Mouse (Mus musculus) cerebellum, adult 9-10 months (tissue): Measurements from ENCODE around the gene Supt20.

Experiments
- DNase-seq: peaks from one replicate; pipeline ENCODE4 v3.0.0; 2022

The Supt20 gene

GRCm38 (mm10) chr3:54708972-54709371 lies 16.4 kb downstream of the Supt20 start:
- no peak for DNase-seq

- no peak for DNase-seq
Measured at GRCm38 (mm10) chr3:54714253-54714652, 21.6 kb downstream of the Supt20 start, which contains the start of gene Gm21958. TSS of gene Gm21958 (minus strand) at chr3:54714353.

GRCm38 (mm10) chr3:54715461-54715860 lies 22.9 kb downstream of the Supt20 start:
- no peak for DNase-seq

GRCm38 (mm10) chr3:54717348-54717747 lies 24.7 kb downstream of the Supt20 start:
- DNase-seq: no peak

GRCm38 (mm10) chr3:54718947-54719346 lies 26.3 kb downstream of the Supt20 start:
- DNase-seq: no peak

GRCm38 (mm10) chr3:54723741-54724500 lies 31.3 kb downstream of the Supt20 start:
- DNase-seq: no peak

- DNase-seq: no peak
Measured at GRCm38 (mm10) chr3:54725344-54725743, 32.7 kb downstream of the Supt20 start.

GRCm38 (mm10) chr3:54727588-54727987 lies 35.0 kb downstream of the Supt20 start:
- DNase-seq: no peak

- DNase-seq: no peak
Measured at GRCm38 (mm10) chr3:54728100-54728499, 35.5 kb downstream of the Supt20 start.

GRCm38 (mm10) chr3:54731626-54732150 lies 39.1 kb downstream of the Supt20 start:
- no peak for DNase-seq

GRCm38 (mm10) chr3:54732371-54732770 lies 39.8 kb downstream of the Supt20 start:
- no peak for DNase-seq

GRCm38 (mm10) chr3:54734411-54735246 lies 42.0 kb downstream of the Supt20 start:
- DNase-seq: peak; percentile 89

GRCm38 (mm10) chr3:54735247-54736046 lies 42.8 kb downstream of the Supt20 start, which contains the start of the genes Exosc8 and Alg5:
TSS of gene Exosc8 (minus strand) at chr3:54735393.
TSS of gene Alg5 (plus strand) at chr3:54735539.
- peak; percentile 93 for DNase-seq

- DNase-seq: peak; percentile 45
Measured at GRCm38 (mm10) chr3:54736101-54736927, 43.7 kb downstream of the Supt20 start.

- no peak for DNase-seq
Measured at GRCm38 (mm10) chr3:54737317-54737716, 44.7 kb downstream of the Supt20 start.

- no peak for DNase-seq
Measured at GRCm38 (mm10) chr3:54741965-54742364, 49.4 kb downstream of the Supt20 start.

GRCm38 (mm10) chr3:54745799-54746198 lies 53.2 kb downstream of the Supt20 start:
- no peak for DNase-seq

- no peak for DNase-seq
Measured at GRCm38 (mm10) chr3:54753411-54753810, 60.8 kb downstream of the Supt20 start.

GRCm38 (mm10) chr3:54755145-54756041 lies 62.8 kb downstream of the Supt20 start, which contains the start of gene Smad9:
TSS of gene Smad9 (plus strand) at chr3:54755582.
- peak; percentile 79 for DNase-seq

GRCm38 (mm10) chr3:54756058-54756457 lies 63.5 kb downstream of the Supt20 start:
- DNase-seq: peak; percentile 48

- DNase-seq: no peak
Measured at GRCm38 (mm10) chr3:54757446-54757845, 64.8 kb downstream of the Supt20 start.
